Mouse (Mus musculus) heart, adult 2 months (tissue): ENCODE measurements around the gene Bckdha.

Experiments used
- CTCF ChIP-seq: fragments of 200-600 bp; IDR thresholded peaks from 2 replicates; pipeline ENCODE4 v1.8.1; 2022; ENCODE audit warnings: antibody characterized with exemption, mild to moderate bottlenecking, moderate library complexity
- EP300 ChIP-seq: fragments of 200-500 bp; IDR thresholded peaks from 2 replicates; pipeline ENCODE4 v1.6.1; 2011; ENCODE audit warnings: low read depth, low read length, control low read depth; ENCODE audit not compliant: insufficient read depth
- POLR2A ChIP-seq: fragments of 200-500 bp; IDR thresholded peaks from 2 replicates; pipeline ENCODE4 v1.6.1; 2011; ENCODE audit warnings: mild to moderate bottlenecking, low read depth, low read length, control low read depth; ENCODE audit not compliant: insufficient read depth

DNA sequence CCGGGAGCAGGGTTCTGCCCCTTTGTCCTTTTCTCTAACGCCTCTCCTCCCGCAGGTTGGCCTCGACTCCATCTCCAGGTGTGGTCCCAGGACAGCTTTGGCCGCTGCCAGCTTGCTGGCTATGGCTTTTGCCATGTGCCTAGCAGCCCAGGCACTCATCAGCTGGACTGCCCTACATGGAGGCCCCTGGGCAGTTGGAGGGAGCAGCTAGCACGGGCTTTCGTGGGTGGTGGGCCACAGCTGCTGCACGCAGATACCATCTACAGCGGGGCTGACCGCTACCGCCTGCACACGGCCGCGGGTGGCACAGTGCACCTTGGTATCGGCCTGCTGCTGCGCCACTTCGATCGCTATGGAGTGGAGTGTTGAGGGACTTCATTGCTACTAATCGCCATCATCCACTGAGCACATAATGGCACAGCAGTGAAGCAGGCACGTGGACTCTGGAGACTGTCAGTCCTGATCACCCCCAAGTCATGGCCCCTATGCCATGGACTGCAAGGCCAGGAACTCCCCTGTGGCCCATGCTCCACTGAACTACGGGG, 27.2 kb upstream of the Bckdha start:
- no peak for TF ChIP-seq POLR2A
- no peak for TF ChIP-seq CTCF
- no peak for TF ChIP-seq EP300
